Mouse (Mus musculus): ENCODE measurements around the gene Myo5c. TPM values are rescaled to one million over a fixed set of nuclear protein-coding genes. Genes with fewer than 3 reads are reported as not detected.
"Not testable (repeated sequence)": the region's sequence is repeated elsewhere in the genome, so short reads cannot be mapped to it uniquely, and the experiment has no call there.

The Myo5c gene
- polyA plus RNA-seq, 1 experiment from 2014 or later, result 18.6 TPM

- ATAC-seq (ENCODE audit: insufficient read depth, low FRiP score), result no peak
- Histone ChIP-seq H3K36me3 (ENCODE audit: control insufficient read depth, insufficient read depth, low read length) (no peaks in the 10 kb centered on the region), H3K4me1 (ENCODE audit: control insufficient read depth, insufficient read depth, low read length) (peaks cover 5% of the 10 kb centered on the region), H3K27me3 (ENCODE audit: control insufficient read depth, insufficient read depth, low read length) (no peaks in the 10 kb centered on the region), H3K27ac (ENCODE audit: low read length) (peak overlapping the region; percentile 32; the same call in 1 of the 2 replicates), H3K9me3 (replicated peaks; ENCODE audit: control insufficient read depth, low read length) (no peaks in the 10 kb centered on the region), H3K9ac (ENCODE audit: low read length) (no peak overlapping the region), H3K4me3 (replicated peaks; ENCODE audit: low read length) (no peak overlapping the region), H3K4me2 (ENCODE audit: low read depth, low read length) (no peak overlapping the region)
- WGBS, result 74% methylated on average over 3 of the region's 3 CpGs
Measured at GRCm38 (mm10) chr9:75238179-75238578, 6.4 kb downstream of the Myo5c start.

GRCm38 (mm10) chr9:75243052-75243451, 11.2 kb downstream of the Myo5c start:
- H3K27ac ChIP-seq (ENCODE audit: low read length), result no peak overlapping the region
- H3K9ac ChIP-seq (ENCODE audit: low read length), result no peak overlapping the region
- WGBS, result 74% methylated on average over 6 of the region's 6 CpGs
- H3K4me3 ChIP-seq (replicated peaks; ENCODE audit: low read length), result no peak overlapping the region
- no peaks in the 10 kb centered on the region for H3K36me3 ChIP-seq (ENCODE audit: control insufficient read depth, insufficient read depth, low read length)
- H3K4me1 ChIP-seq (ENCODE audit: control insufficient read depth, insufficient read depth, low read length), result no peaks in the 10 kb centered on the region
- H3K27me3 ChIP-seq (ENCODE audit: control insufficient read depth, insufficient read depth, low read length), result no peaks in the 10 kb centered on the region
- H3K9me3 ChIP-seq (replicated peaks; ENCODE audit: control insufficient read depth, low read length), result no peaks in the 10 kb centered on the region
- no peak for ATAC-seq (ENCODE audit: insufficient read depth, low FRiP score)
- no peak overlapping the region for H3K4me2 ChIP-seq (ENCODE audit: low read depth, low read length)

- no peak overlapping the region for H3K27ac ChIP-seq (ENCODE audit: low read length)
- 18% methylated on average over 5 of the region's 5 CpGs for WGBS
Measured at GRCm38 (mm10) chr9:75243730-75244406, 12.0 kb downstream of the Myo5c start.

GRCm38 (mm10) chr9:75244527-75244926, 12.7 kb downstream of the Myo5c start:
- Histone ChIP-seq H3K4me2 (ENCODE audit: low read depth, low read length) (no peak overlapping the region), H3K4me3 (replicated peaks; ENCODE audit: low read length) (no peak overlapping the region), H3K4me1 (ENCODE audit: control insufficient read depth, insufficient read depth, low read length) (no peaks in the 10 kb centered on the region), H3K36me3 (ENCODE audit: control insufficient read depth, insufficient read depth, low read length) (no peaks in the 10 kb centered on the region), H3K27ac (ENCODE audit: low read length) (no peak overlapping the region), H3K9ac (ENCODE audit: low read length) (no peak overlapping the region), H3K27me3 (ENCODE audit: control insufficient read depth, insufficient read depth, low read length) (no peaks in the 10 kb centered on the region), H3K9me3 (replicated peaks; ENCODE audit: control insufficient read depth, low read length) (no peaks in the 10 kb centered on the region)
- WGBS, result 56% methylated on average over 4 of the region's 4 CpGs
- no peak for ATAC-seq (ENCODE audit: insufficient read depth, low FRiP score)

More at GRCm38 (mm10) chr9:75243730-75244406, 12.0 kb downstream of the Myo5c start:
- Histone ChIP-seq H3K4me2 (ENCODE audit: low read depth, low read length) (no peak overlapping the region), H3K27me3 (ENCODE audit: control insufficient read depth, insufficient read depth, low read length) (no peaks in the 10 kb centered on the region), H3K4me1 (ENCODE audit: control insufficient read depth, insufficient read depth, low read length) (no peaks in the 10 kb centered on the region), H3K9ac (ENCODE audit: low read length) (no peak overlapping the region), H3K4me3 (replicated peaks; ENCODE audit: low read length) (no peak overlapping the region), H3K9me3 (replicated peaks; ENCODE audit: control insufficient read depth, low read length) (no peaks in the 10 kb centered on the region), H3K36me3 (ENCODE audit: control insufficient read depth, insufficient read depth, low read length) (no peaks in the 10 kb centered on the region)
- peak; percentile 77 for ATAC-seq (ENCODE audit: insufficient read depth, low FRiP score)

GRCm38 (mm10) chr9:75246080-75246930, 14.5 kb downstream of the Myo5c start:
- H3K4me1 ChIP-seq (ENCODE audit: control insufficient read depth, insufficient read depth, low read length), result no peaks in the 10 kb centered on the region
- WGBS, result 86% methylated on average over 13 of the region's 13 CpGs
- no peaks in the 10 kb centered on the region for H3K36me3 ChIP-seq (ENCODE audit: control insufficient read depth, insufficient read depth, low read length)
- no peak overlapping the region for H3K9ac ChIP-seq (ENCODE audit: low read length)
- ATAC-seq (ENCODE audit: insufficient read depth, low FRiP score), result no peak
- H3K9me3 ChIP-seq (replicated peaks; ENCODE audit: control insufficient read depth, low read length), result no peaks in the 10 kb centered on the region
- H3K4me3 ChIP-seq (replicated peaks; ENCODE audit: low read length), result no peak overlapping the region
- H3K4me2 ChIP-seq (ENCODE audit: low read depth, low read length), result no peak overlapping the region
- no peaks in the 10 kb centered on the region for H3K27me3 ChIP-seq (ENCODE audit: control insufficient read depth, insufficient read depth, low read length)
- H3K27ac ChIP-seq (ENCODE audit: low read length), result no peak overlapping the region

GRCm38 (mm10) chr9:75247870-75248269, 16.1 kb downstream of the Myo5c start:
- no peaks in the 10 kb centered on the region for H3K27me3 ChIP-seq (ENCODE audit: control insufficient read depth, insufficient read depth, low read length)
- H3K4me3 ChIP-seq (replicated peaks; ENCODE audit: low read length), result no peak overlapping the region
- ATAC-seq (ENCODE audit: insufficient read depth, low FRiP score), result no peak
- no peaks in the 10 kb centered on the region for H3K9me3 ChIP-seq (replicated peaks; ENCODE audit: control insufficient read depth, low read length)
- WGBS, result 82% methylated on average over 6 of the region's 6 CpGs
- no peak overlapping the region for H3K4me2 ChIP-seq (ENCODE audit: low read depth, low read length)
- H3K27ac ChIP-seq (ENCODE audit: low read length), result no peak overlapping the region
- H3K36me3 ChIP-seq (ENCODE audit: control insufficient read depth, insufficient read depth, low read length), result no peaks in the 10 kb centered on the region
- H3K9ac ChIP-seq (ENCODE audit: low read length), result no peak overlapping the region
- H3K4me1 ChIP-seq (ENCODE audit: control insufficient read depth, insufficient read depth, low read length), result no peaks in the 10 kb centered on the region

GRCm38 (mm10) chr9:75248359-75248758, 16.5 kb downstream of the Myo5c start:
- Histone ChIP-seq H3K4me3 (replicated peaks; ENCODE audit: low read length) (no peak overlapping the region), H3K27ac (ENCODE audit: low read length) (no peak overlapping the region), H3K4me2 (ENCODE audit: low read depth, low read length) (no peak overlapping the region), H3K36me3 (ENCODE audit: control insufficient read depth, insufficient read depth, low read length) (no peaks in the 10 kb centered on the region), H3K27me3 (ENCODE audit: control insufficient read depth, insufficient read depth, low read length) (no peaks in the 10 kb centered on the region), H3K4me1 (ENCODE audit: control insufficient read depth, insufficient read depth, low read length) (no peaks in the 10 kb centered on the region), H3K9ac (ENCODE audit: low read length) (no peak overlapping the region), H3K9me3 (replicated peaks; ENCODE audit: control insufficient read depth, low read length) (no peaks in the 10 kb centered on the region)
- 61% methylated on average over 1 of the region's 1 CpGs for WGBS
- no peak for ATAC-seq (ENCODE audit: insufficient read depth, low FRiP score)

- no peak overlapping the region for H3K27ac ChIP-seq (ENCODE audit: low read length)
- no peak for ATAC-seq (ENCODE audit: insufficient read depth, low FRiP score)
- no peak overlapping the region for H3K4me2 ChIP-seq (ENCODE audit: low read depth, low read length)
- H3K4me3 ChIP-seq (replicated peaks; ENCODE audit: low read length), result no peak overlapping the region
- H3K4me1 ChIP-seq (ENCODE audit: control insufficient read depth, insufficient read depth, low read length), result no peaks in the 10 kb centered on the region
- no peaks in the 10 kb centered on the region for H3K9me3 ChIP-seq (replicated peaks; ENCODE audit: control insufficient read depth, low read length)
- H3K27me3 ChIP-seq (ENCODE audit: control insufficient read depth, insufficient read depth, low read length), result no peaks in the 10 kb centered on the region
- no peak overlapping the region for H3K9ac ChIP-seq (ENCODE audit: low read length)
- no peaks in the 10 kb centered on the region for H3K36me3 ChIP-seq (ENCODE audit: control insufficient read depth, insufficient read depth, low read length)
Measured at GRCm38 (mm10) chr9:75248874-75249273, 17.1 kb downstream of the Myo5c start.

- not testable (repeated sequence) for H3K27me3 ChIP-seq (ENCODE audit: control insufficient read depth, insufficient read depth, low read length); H3K27ac ChIP-seq (ENCODE audit: low read length); H3K9ac ChIP-seq (ENCODE audit: low read length); H3K4me3 ChIP-seq (replicated peaks; ENCODE audit: low read length); H3K9me3 ChIP-seq (replicated peaks; ENCODE audit: control insufficient read depth, low read length); H3K36me3 ChIP-seq (ENCODE audit: control insufficient read depth, insufficient read depth, low read length); H3K4me2 ChIP-seq (ENCODE audit: low read depth, low read length); H3K4me1 ChIP-seq (ENCODE audit: control insufficient read depth, insufficient read depth, low read length); ATAC-seq (ENCODE audit: insufficient read depth, low FRiP score)
- 69% methylated on average over 6 of the region's 6 CpGs for WGBS
Measured at GRCm38 (mm10) chr9:75253158-75253557, 21.3 kb downstream of the Myo5c start.
